Mouse (Mus musculus) limb, embryonic 11.5 days (tissue): ENCODE results near the gene Pomt1. TPM values are rescaled to one million over a fixed set of nuclear protein-coding genes. Genes with fewer than 3 reads are reported as not detected.

Source experiments
- ATAC-seq: fragments of 200-750 bp; cut with Nextera tagmentation; 2 replicates; pipeline ENCODE4 v1.8.0; 2017; ENCODE audit warnings: low read depth; ENCODE audit not compliant: insufficient number of reproducible peaks, low FRiP score, low TSS enrichment
- DNase-seq: peaks from one replicate; pipeline ENCODE4 v3.0.0-alpha.2; 2015; ENCODE audit warnings: low spot score
- H3K27ac ChIP-seq: fragments of 300-500 bp; sonication (generic); replicated peaks from 2 replicates; pipeline ENCODE4 v1.5.1; 2014; ENCODE audit warnings: low read depth, mild to moderate bottlenecking, low read length
- H3K27me3 ChIP-seq: fragments of 300-500 bp; sonication (generic); 2 replicates; pipeline ENCODE4 v1.6.1; 2014; ENCODE audit warnings: mild to moderate bottlenecking, low read length, mixed read lengths; ENCODE audit not compliant: control insufficient read depth, insufficient read depth
- H3K36me3 ChIP-seq: fragments of 300-500 bp; sonication (generic); 2 replicates; pipeline ENCODE4 v1.6.1; 2014; ENCODE audit warnings: mild to moderate bottlenecking, low read length, moderate library complexity, mixed read lengths; ENCODE audit not compliant: control insufficient read depth, insufficient read depth
- H3K4me1 ChIP-seq: fragments of 300-500 bp; sonication (generic); 2 replicates; pipeline ENCODE4 v1.6.1; 2014; ENCODE audit warnings: low read length, mixed read lengths; ENCODE audit not compliant: control insufficient read depth, insufficient read depth
- H3K4me2 ChIP-seq: fragments of 300-500 bp; sonication (generic); 2 replicates; pipeline ENCODE4 v1.6.1; 2014; ENCODE audit warnings: low read depth, mild to moderate bottlenecking, moderate library complexity; ENCODE audit not compliant: severe bottlenecking
- H3K4me3 ChIP-seq: fragments of 300-500 bp; sonication (generic); 2 replicates; pipeline ENCODE4 v1.5.1; 2014; ENCODE audit warnings: low read depth, low read length
- H3K9ac ChIP-seq: fragments of 300-500 bp; sonication (generic); 2 replicates; pipeline ENCODE4 v1.6.1; 2014; ENCODE audit warnings: mild to moderate bottlenecking, low read length
- H3K9me3 ChIP-seq: fragments of 300-500 bp; sonication (generic); 2 replicates; pipeline ENCODE4 v1.6.1; 2016; ENCODE audit warnings: low read length; ENCODE audit not compliant: control insufficient read depth
- WGBS: fragments of 180-500 bp; shearing (Covaris S2); extraction: QIAGEN DNeasy Blood & Tissue Kit; methylation state at CpG from one replicate; pipeline ENCODE4 v1.1.7; 2014; 5-methylcytosine and 5-hydroxymethylcytosine counted together
- polyA plus RNA-seq: library from polyadenylated mRNA; unstranded; fragments of >200 nt; fragmentation: Nextera tagmentation; extraction: Ambion mirVana; gene quantifications from 2 replicates; pipeline ENCODE4 v1.2.1, GENCODE M21; 2014

Pomt1 gene
- polyA plus RNA-seq, 1 experiment from 2014 or later: 18.7 TPM

DNA sequence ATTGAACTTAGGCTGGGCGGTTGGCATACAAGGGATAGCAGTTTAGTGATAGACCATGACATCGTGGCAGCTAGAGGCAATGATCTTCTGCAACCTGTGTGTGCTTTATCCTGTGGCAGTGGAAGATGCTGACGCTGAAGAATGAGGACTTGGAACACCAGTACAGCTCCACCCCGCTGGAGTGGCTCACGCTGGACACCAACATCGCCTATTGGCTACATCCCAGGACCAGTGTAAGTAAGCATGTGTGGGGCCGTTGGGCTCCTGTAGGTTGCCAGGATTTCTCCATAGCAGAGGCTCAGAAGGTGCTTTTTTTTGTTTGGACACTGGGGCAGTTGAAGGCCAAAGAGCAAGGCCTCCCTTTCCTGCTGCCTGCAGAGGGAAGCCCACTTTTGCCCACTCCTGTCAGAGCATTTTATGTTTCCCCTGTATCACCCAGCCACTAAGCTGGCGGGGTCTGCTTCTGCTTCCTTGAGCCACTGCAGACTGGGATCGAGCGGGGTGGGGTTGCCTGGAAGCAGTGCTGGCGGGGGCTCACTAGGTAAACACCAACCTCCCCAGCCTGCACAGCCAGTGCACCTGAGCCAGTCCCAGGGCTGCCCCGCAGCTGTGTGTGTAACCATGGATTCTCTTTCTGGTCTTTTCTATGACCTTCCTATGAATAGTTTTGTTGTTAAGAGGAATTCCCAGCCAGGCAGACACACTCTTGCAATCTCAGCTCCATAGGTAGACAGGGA is 15.6 kb downstream of the Pomt1 start:
- ATAC-seq (no peak), DNase-seq (no peak)
- Histone ChIP-seq H3K27me3 (no peaks in the 10 kb centered on the region), H3K9me3 (no peaks in the 10 kb centered on the region), H3K4me3 (no peak overlapping the region), H3K36me3 (peaks cover 29% of the 10 kb centered on the region), H3K4me2 (no peak overlapping the region), H3K9ac (no peak overlapping the region), H3K4me1 (no peaks in the 10 kb centered on the region), H3K27ac (no peak overlapping the region)
- WGBS: 92% methylated on average over 12 of the region's 12 CpGs

DNA sequence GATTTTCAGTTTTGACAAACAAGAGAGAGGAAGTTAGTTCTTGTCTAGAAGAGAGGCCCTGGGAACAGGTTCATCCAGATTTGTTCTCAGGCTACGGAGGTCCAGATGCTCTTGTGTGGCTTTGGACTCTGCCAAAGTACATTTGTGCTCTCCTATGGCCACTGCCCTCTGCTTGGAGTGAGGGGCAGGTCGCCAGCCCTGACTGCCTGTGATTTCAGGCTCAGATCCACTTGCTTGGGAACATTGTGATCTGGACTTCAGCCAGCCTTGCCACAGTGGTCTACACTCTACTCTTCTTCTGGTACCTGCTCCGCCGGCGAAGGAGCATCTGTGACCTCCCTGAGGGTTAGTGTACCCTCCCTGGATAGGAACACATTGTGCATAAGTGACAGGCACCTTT is 16.3 kb downstream of the Pomt1 start:
- Histone ChIP-seq H3K27me3 (no peaks in the 10 kb centered on the region), H3K4me2 (no peak overlapping the region), H3K27ac (no peak overlapping the region), H3K9me3 (no peaks in the 10 kb centered on the region), H3K9ac (no peak overlapping the region), H3K36me3 (peaks cover 34% of the 10 kb centered on the region), H3K4me3 (no peak overlapping the region), H3K4me1 (no peaks in the 10 kb centered on the region)
- no peak for DNase-seq
- no peak for ATAC-seq
- WGBS: 95% methylated on average over 5 of the region's 5 CpGs

DNA sequence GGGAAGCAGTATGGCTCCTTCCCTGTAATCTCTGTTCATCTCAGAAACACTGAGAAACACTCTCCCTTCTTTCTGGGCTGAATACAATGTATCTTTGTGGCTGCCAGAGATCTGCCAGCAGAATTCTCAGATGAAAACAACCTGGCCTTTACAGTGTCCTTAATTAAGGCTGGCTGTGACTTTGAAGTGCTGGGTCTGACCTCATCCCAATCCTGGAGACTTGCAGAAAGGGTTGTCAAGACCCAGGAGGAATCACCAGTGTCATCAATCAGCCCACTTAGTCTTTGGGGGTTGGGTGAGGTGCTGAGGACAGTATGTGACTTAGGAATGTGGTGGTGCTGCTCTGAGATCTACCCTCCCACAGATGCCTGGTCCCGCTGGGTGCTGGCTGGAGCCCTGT is 17.0 kb downstream of the Pomt1 start:
- no peaks in the 10 kb centered on the region for H3K9me3 ChIP-seq
- H3K4me2 ChIP-seq: no peak overlapping the region
- no peak for ATAC-seq
- no peak overlapping the region for H3K4me3 ChIP-seq
- no peaks in the 10 kb centered on the region for H3K27me3 ChIP-seq
- WGBS: 50% methylated on average over 1 of the region's 1 CpGs
- DNase-seq: no peak
- H3K4me1 ChIP-seq: no peaks in the 10 kb centered on the region
- no peak overlapping the region for H3K9ac ChIP-seq
- peaks cover 35% of the 10 kb centered on the region for H3K36me3 ChIP-seq
- no peak overlapping the region for H3K27ac ChIP-seq

DNA sequence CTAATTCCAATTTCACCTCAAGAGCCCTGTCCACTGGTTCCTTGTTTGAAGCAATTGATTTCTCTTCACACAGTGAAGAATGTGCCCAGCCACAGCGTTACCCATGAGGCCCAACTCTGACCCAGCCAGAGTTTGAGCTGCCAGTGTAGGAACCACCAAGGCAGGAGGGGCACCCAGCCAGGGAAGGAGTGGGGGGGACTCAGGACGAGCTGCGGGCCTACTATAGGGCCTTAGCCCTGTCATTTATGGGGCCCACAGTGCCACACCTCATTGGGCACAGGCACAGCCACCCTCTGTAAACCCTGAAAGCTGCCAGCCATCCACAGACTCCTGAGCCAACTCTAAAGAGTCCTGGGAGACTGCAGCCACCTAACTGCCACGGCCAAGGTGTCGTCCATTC is 18.2 kb downstream of the Pomt1 start:
- Histone ChIP-seq H3K4me2 (no peak overlapping the region), H3K36me3 (peaks cover 35% of the 10 kb centered on the region), H3K4me1 (peaks cover 6% of the 10 kb centered on the region; the same call in 1 of the 2 replicates), H3K27me3 (no peaks in the 10 kb centered on the region), H3K27ac (no peak overlapping the region), H3K4me3 (no peak overlapping the region), H3K9me3 (no peaks in the 10 kb centered on the region), H3K9ac (no peak overlapping the region)
- WGBS: 91% methylated on average over 5 of the region's 5 CpGs
- no peak for DNase-seq
- no peak for ATAC-seq

DNA sequence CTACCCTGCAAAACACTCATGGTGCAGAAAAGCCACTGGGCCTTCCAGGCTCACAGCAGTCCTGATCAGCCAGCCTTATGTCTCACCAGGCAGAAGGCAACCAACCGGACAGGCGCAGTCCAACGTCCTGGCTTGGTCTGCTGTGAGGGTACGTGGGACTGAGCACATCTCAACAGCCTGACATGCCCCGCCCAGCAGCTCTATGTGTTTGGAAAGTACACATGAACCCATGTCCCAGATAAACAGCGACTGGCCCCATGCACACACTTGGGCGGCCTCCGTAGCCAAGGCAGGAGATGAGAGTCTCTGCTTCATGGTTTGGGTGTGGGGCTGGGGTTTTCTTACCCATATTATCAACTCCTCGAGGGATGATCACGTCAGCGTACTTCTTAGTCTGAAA is 19.9 kb downstream of the Pomt1 start:
- Histone ChIP-seq H3K4me1 (peaks cover 6% of the 10 kb centered on the region; the same call in 1 of the 2 replicates), H3K27ac (no peak overlapping the region), H3K4me3 (no peak overlapping the region), H3K36me3 (peaks cover 29% of the 10 kb centered on the region), H3K4me2 (no peak overlapping the region), H3K27me3 (no peaks in the 10 kb centered on the region), H3K9me3 (no peaks in the 10 kb centered on the region), H3K9ac (no peak overlapping the region)
- DNase-seq (no peak), ATAC-seq (no peak)
- WGBS: 93% methylated on average over 11 of the region's 11 CpGs

DNA sequence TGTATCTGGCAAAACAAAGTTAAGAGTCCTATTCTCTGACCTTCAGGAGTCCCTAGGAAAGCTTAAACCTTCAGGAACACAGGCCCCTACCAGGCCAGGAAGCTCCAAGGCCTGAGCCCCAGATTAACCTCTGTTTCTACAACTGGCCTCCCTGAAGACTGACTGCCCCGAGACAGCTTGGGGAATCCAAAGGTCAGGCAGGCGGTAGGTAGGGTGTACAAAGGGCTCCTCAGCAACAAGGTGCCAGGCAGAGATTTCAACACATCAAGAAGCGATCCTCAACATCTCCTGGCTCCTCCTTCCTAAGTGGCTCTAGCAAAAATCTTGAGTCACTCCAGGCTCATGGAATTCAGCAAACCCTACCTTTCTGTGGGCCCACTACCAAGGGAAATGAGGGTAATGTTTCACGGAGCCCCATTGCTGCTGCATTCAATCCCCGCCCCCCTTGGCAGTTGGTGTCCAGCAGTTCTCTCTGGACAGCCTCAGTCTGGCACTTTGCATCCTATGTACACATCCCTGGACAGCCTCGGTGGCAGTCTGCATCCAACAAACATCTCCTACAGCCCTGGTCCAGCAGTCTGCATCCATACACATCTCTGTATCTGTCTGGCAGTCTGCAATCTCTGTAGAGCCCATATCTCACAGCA is 22.6 kb downstream of the Pomt1 start:
- ATAC-seq: no peak; the same call in 1 of the 2 replicates
- DNase-seq: no peak
- 62% methylated on average over 6 of the region's 6 CpGs for WGBS
- H3K27me3 ChIP-seq: no peaks in the 10 kb centered on the region
- no peak overlapping the region for H3K27ac ChIP-seq
- peaks cover 22% of the 10 kb centered on the region for H3K36me3 ChIP-seq
- H3K9ac ChIP-seq: peak overlapping the region; percentile 80
- peaks cover 6% of the 10 kb centered on the region; the same call in 1 of the 2 replicates for H3K4me1 ChIP-seq
- H3K4me2 ChIP-seq: peak overlapping the region; percentile 75
- H3K9me3 ChIP-seq: no peaks in the 10 kb centered on the region
- H3K4me3 ChIP-seq: peak overlapping the region; percentile 74

DNA sequence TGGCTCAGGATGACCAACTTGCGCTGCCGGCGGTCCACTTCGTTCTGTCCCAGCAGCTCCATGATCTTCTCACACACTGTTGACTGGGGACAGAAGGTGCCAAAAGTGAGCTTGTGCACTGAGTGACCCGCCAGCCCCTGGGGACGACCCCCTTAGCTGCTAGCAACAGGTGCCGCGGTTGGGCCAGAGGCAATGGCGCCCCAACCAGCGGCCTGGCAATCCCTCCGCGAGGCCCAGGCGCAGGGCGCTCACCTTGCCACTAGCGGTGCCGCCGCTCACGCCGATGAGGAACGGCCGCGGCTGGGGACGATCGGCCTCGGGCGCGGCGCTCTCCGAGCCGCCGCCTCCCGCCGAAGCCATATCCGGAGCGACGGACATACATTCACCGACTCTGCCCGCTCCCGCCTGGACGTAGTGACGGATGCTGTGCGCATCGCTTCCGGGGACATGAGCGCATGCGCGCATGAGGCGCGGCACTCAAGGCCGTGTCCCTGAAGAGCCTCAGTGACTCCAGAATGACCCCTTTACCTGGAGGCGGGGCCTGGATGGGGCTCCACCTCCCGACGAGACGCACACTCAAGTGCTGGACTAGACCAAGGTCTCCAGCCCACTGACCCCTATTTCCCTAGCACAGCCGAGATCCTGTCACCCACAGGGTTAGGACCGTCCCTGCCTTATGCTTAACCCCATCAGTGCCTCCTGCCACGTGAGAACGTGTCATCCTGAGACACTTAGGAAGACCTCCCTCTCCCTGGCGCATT is 23.4 kb downstream of the Pomt1 start, which contains the start of gene Uck1:
Gene Uck1 (minus strand): TSS at position 503 of the 761 bp plus-strand sequence.
- H3K4me2 ChIP-seq: peak within 1 kb of the TSS; percentile 75
- peak; percentile 83 for ATAC-seq

DNA sequence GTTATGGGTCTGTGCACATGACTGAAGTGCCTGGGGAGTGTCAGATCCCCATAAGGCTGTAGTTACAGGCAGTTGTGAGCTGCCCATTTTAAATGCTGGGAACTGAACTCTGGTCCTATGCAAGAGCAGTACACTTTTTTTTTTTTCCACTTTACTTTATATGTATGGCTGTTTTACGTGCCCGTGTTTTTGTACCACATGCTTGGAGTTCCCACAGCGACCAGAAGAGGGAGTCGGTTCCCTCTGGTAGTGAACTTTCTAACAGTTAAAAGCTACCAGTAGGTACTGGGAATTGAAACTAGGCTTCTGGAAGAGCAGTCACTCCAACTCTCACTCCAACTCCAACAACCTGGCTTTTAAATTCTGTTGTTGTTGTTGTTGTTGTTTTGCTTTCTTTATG is 24.2 kb downstream of the Pomt1 start:
- Histone ChIP-seq H3K27me3 (no peaks in the 10 kb centered on the region), H3K9me3 (no peaks in the 10 kb centered on the region), H3K27ac (no peak overlapping the region), H3K4me2 (no peak overlapping the region), H3K36me3 (peaks cover 15% of the 10 kb centered on the region), H3K4me1 (peaks cover 6% of the 10 kb centered on the region; the same call in 1 of the 2 replicates), H3K9ac (no peak overlapping the region), H3K4me3 (no peak overlapping the region)
- DNase-seq (peak; percentile 53), ATAC-seq (no peak)
- 28% methylated on average over 4 of the region's 4 CpGs for WGBS

More for the DNA sequence above, 23.4 kb downstream of the Pomt1 start, which contains the start of gene Uck1:
- Histone ChIP-seq H3K9me3 (no peaks in the 10 kb centered on the region), H3K36me3 (peaks cover 15% of the 10 kb centered on the region), H3K27me3 (no peaks in the 10 kb centered on the region), H3K9ac (peak within 1 kb of the TSS; percentile 80), H3K4me3 (peak within 1 kb of the TSS; percentile 74), H3K4me1 (peaks cover 6% of the 10 kb centered on the region; the same call in 1 of the 2 replicates), H3K27ac (no peak within 1 kb of the TSS)
- WGBS: 2% methylated on average over 59 of the region's 59 CpGs
- DNase-seq: peak; percentile 84
